Mouse (Mus musculus): ENCODE results near the gene Pstpip1.
A peak's percentile ranks its signal among the peaks of the same experiment; 100 is the strongest.

Pstpip1 gene

GRCm38 (mm10) chr9:56104921-56105320, 15.2 kb downstream of the Pstpip1 start:
- ATAC-seq (ENCODE audit: insufficient number of reproducible peaks, low FRiP score, low TSS enrichment) = no peak

- ATAC-seq (ENCODE audit: insufficient number of reproducible peaks, low FRiP score, low TSS enrichment) = no peak
Observed at GRCm38 (mm10) chr9:56106274-56107072, 16.7 kb downstream of the Pstpip1 start.

DNA sequence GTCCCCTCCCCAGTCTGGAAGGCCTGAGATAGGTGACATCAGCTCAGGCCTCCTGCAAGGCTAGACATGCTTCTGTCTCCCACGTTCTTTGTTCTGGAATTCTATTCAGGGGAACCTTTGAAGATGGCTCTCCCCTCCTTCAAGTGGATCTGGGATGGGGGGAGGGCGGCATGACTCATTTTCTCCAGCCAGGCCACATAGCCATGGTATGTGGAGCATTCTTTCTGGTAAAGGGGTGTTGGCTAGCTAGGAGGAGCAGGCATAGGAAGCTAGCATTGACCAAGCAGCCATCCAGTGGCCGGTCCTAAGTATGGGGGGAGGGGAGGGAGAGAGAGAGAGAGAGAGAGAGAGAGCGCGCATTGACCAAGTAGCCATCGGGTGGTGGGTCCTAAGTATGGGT, 17.8 kb downstream of the Pstpip1 start:
- ATAC-seq (ENCODE audit: insufficient number of reproducible peaks, low FRiP score, low TSS enrichment) = no peak

- ATAC-seq (ENCODE audit: insufficient number of reproducible peaks, low FRiP score, low TSS enrichment) = no peak
Observed at GRCm38 (mm10) chr9:56108174-56108573, 18.4 kb downstream of the Pstpip1 start.

DNA sequence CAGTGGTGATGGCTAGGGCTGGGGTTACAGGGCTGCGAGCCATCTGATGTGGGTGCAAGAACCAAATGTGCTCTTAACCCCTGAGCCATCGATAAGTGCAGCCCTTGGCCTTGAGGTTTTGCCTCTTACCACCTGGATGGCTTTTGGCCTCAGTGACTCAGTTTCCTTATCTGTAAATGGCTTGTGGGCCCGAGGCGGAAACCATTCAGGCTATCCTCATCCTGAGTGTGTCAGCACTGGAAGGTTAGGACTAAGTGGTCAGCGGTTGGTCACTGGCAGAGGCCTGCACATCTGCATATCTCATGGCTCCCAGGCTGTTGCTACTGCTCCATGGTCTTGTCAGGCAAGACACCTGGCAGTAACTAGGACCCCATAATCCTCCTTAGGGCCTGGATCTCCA, 28.3 kb downstream of the Pstpip1 start:
- ATAC-seq (ENCODE audit: insufficient number of reproducible peaks, low FRiP score, low TSS enrichment) = no peak

GRCm38 (mm10) chr9:56118582-56118981, 28.8 kb downstream of the Pstpip1 start:
- ATAC-seq (ENCODE audit: insufficient number of reproducible peaks, low FRiP score, low TSS enrichment) = peak; percentile 22; the same call in 1 of the 2 replicates

- ATAC-seq (ENCODE audit: insufficient number of reproducible peaks, low FRiP score, low TSS enrichment) = no peak
Observed at GRCm38 (mm10) chr9:56119651-56120050, 29.9 kb downstream of the Pstpip1 start.

DNA sequence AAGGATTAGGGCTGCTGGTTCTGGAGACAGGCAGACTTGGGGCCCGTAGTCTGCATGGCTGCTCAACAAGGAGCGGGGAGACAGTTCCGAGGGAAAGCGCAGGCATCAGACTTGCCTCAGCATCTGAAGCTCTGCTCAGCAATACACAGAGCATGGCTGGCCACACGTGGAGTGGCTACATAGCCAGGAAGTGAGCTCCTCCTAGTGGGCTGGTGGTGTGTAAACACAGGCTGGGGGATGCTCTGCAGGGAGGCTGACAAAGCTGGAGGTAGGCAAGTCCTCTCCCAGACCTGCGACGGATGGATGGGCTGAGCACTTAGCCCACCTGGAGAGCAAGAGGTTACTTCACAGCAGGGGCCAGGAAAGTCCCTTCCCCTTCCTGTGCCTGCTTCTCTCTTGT, 31.3 kb downstream of the Pstpip1 start:
- no peak for ATAC-seq (ENCODE audit: insufficient number of reproducible peaks, low FRiP score, low TSS enrichment)

DNA sequence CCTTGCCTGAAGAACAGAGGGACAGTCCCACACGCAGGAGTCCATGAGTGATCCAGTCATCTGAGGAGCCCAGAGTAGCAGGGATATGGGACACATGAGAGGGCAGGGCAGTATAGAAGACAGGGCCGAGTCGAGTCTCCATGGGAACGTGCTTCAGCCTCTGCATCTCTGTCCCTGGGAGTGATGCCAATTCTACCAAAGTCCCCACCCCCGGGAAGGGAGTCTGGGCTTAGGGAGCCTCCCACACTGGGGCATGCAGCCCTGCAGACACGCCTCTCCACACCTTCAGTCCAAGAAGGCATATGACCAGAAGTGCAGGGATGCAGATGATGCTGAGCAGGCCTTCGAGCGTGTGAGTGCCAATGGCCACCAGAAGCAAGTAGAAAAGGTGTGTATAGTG, 33.2 kb downstream of the Pstpip1 start:
- ATAC-seq (ENCODE audit: insufficient number of reproducible peaks, low FRiP score, low TSS enrichment) = no peak

GRCm38 (mm10) chr9:56123613-56124012, 33.9 kb downstream of the Pstpip1 start:
- no peak for ATAC-seq (ENCODE audit: insufficient number of reproducible peaks, low FRiP score, low TSS enrichment)

DNA sequence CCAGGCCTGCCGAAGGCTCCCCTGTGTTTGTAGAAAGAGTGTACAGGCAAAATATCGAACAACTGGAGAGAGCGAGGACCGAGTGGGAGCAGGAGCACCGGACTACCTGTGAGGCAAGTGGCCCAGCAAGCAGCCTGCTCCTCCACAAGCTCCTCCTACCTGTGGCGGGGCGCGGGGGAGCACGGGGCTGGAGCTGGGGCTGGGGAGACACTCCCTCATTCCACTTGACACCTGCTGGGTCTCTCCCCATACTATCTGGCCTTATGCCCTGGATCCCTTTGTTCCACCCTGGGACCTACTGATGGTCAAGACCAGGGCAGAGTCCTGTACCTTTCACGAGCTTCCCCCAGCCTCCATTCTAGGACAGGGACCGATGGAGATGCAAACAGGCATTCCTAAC, 34.8 kb downstream of the Pstpip1 start:
- no peak for ATAC-seq (ENCODE audit: insufficient number of reproducible peaks, low FRiP score, low TSS enrichment)

GRCm38 (mm10) chr9:56126453-56127173, 36.9 kb downstream of the Pstpip1 start:
- peak; percentile 52 for ATAC-seq (ENCODE audit: insufficient number of reproducible peaks, low FRiP score, low TSS enrichment)

- no peak for ATAC-seq (ENCODE audit: insufficient number of reproducible peaks, low FRiP score, low TSS enrichment)
Observed at GRCm38 (mm10) chr9:56128331-56128730, 38.6 kb downstream of the Pstpip1 start.

GRCm38 (mm10) chr9:56129951-56130350, 40.2 kb downstream of the Pstpip1 start:
- ATAC-seq (ENCODE audit: insufficient number of reproducible peaks, low FRiP score, low TSS enrichment) = no peak

DNA sequence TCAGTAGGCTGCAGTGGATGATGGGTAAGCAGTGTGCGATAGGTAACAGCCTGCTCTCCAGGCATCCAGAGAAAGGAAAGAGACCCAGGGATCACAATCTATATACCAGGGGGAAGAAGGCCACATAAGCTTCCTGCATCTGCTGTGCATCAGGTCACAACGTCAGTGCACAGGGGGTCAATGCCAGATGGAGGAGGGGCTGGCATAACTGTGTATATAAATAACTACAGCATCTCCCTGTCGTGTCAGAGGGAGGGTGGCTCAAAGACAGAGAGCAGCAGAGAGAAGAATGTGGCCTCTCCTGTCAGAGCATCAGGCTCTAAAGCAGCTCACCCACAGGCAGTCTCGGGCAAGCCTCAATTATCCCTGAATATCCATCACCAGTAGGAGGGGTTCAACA, 40.8 kb downstream of the Pstpip1 start:
- ATAC-seq (ENCODE audit: insufficient number of reproducible peaks, low FRiP score, low TSS enrichment) = no peak

DNA sequence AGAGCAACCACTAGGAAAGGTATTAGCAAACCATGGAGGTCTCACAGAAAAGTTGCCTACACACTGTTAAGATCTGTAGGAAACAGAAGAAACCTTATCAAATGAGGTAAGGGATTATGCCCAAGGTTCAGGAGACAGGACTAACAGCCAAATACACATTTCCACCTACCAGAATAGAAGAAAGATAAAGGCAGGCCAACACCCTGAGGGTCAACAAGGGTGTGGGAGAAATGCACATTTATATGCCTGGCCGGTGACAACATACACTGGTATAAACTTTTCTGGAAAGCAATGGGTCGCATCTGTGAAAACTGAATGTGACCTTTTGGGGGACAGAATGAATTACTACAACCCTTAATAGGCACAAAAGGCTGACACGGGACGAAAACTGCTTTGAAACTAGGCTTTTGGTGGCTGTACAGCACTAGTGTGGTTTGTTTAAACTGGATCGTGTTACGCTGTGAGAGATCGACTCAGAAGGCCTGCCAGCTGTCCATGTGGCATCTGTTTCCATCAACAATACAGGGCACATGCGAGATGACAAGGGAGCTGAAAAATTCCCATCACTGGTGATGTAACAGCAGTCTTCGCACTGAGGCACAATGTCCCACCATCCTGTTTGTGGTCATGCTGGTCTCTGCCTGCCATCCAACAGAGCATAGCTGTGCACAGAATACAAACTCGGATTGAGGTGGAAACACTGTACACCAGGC, 42.2 kb downstream of the Pstpip1 start:
- no peak for ATAC-seq (ENCODE audit: insufficient number of reproducible peaks, low FRiP score, low TSS enrichment)

- ATAC-seq (ENCODE audit: insufficient number of reproducible peaks, low FRiP score, low TSS enrichment) = no peak
Observed at GRCm38 (mm10) chr9:56133970-56134369, 44.2 kb downstream of the Pstpip1 start.

- ATAC-seq (ENCODE audit: insufficient number of reproducible peaks, low FRiP score, low TSS enrichment) = no peak
Observed at GRCm38 (mm10) chr9:56134614-56135013, 44.9 kb downstream of the Pstpip1 start.

GRCm38 (mm10) chr9:56135590-56136197, 45.9 kb downstream of the Pstpip1 start:
- no peak for ATAC-seq (ENCODE audit: insufficient number of reproducible peaks, low FRiP score, low TSS enrichment)

DNA sequence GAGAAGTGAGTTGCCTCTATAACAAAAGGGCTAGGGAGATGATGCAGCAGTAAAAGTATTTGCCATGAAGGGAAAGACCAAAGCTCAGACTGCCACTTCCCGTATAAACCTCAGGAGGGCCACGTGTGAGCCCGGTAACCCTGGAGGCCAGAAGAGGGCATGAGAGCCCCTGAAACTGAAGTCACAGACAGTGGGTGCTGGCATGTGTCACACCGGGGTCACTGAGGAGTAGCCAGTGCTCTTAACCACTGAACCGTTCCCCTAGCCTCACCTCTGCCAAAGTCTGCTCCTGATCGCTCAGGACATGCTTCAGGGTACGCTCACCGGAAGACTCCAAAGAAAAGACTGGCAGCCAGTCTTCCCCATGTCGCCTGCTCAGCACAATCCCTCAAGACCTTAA, 52.0 kb downstream of the Pstpip1 start:
- ATAC-seq (ENCODE audit: insufficient number of reproducible peaks, low FRiP score, low TSS enrichment) = no peak

Data from cerebellum, adult (tissue).